Mouse (Mus musculus) mature B cell (primary cell): ENCODE measurements around the gene Ephb1.

Experiments used
- in situ Hi-C: fragments of 300-500 bp; cut with MboI; formaldehyde crosslinking; loops from 2 replicates; pipeline ENCODE4 v1.14.3; 2019

Gene Ephb1

DNA sequence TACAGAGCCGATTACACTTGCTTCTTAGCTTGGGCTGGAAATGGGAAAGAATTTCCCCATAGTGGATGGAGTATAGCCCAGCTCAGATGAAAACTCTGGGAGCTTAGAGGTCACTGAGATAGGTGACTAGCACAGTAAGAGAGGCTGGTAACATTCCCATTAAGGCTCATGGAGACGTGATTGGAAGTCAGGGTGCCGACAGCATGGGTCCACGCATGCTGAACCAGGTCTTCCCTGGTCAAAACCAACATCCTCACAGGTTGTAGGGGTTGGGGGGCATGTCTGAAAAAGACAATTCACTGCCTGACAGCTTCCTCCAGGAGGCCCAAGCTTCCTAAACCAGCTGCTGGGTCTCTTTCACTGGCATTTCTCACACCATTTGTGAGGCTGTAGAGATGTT lies 445.0 kb downstream of the Ephb1 start:
- in situ Hi-C loops = no loop called here

DNA sequence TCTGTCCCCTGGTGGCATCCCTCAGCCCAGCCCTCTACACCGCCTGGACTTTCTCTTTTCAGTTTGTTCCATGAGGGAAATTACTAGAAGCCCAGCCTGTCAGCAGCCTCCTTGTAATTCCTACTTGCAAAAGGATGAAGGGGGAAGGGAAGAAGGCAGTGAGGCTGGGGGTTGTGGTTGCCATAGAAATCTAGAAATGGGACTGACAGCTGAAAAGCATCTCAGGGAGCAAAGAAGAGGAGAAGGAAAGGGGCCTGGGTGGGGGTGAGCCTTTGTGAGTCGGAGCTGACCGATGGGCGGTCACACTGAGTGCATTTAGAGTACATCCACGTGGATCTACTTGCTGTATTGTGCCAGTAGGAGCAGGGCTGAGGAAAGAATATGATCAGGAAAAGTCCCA lies 445.6 kb downstream of the Ephb1 start:
- in situ Hi-C loops = no loop called here

DNA sequence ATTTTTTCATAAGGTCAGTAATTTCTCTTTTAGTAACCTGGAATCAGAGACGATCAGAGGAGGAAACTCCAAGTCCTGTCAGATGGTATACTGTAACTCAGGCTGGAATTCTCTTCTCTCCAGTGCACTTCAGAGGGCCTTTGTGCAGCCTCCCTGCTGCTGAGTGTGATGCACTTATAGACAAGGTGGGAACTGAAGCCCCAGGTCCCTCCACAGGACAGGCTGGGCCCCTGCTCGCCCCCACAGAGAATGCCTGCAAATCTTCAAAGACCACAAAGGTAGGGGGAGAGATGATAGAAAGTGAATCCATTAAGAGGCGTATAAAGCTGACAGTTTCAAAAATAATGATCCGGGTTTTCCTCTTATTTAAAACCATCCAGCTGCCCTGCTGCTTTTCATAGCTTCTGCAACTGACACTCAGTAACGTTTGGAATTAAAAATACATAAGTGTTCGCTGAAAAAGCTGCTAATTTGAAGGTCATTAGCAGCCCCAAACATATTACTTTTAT lies 446.7 kb downstream of the Ephb1 start:
- in situ Hi-C loops = no loop called here

DNA sequence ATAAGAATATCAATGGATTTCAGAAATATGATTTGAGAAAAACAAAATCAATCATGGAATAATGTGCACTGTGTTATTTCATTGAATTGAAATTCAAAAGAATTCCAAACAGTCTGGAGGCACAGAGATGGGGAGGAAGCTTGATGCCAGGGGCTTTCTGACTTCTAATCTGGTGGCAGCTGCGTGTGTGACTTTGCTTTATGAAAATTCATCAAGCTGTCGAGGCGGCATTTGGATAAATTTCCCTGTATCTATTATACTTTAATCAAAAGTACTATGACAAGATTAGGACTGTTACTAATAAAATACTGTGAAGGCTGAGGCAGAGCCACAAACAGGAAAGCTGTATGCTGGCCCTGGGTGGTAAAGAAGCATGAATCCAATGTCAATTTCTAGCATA lies 451.1 kb downstream of the Ephb1 start:
- in situ Hi-C loops = no loop called here

DNA sequence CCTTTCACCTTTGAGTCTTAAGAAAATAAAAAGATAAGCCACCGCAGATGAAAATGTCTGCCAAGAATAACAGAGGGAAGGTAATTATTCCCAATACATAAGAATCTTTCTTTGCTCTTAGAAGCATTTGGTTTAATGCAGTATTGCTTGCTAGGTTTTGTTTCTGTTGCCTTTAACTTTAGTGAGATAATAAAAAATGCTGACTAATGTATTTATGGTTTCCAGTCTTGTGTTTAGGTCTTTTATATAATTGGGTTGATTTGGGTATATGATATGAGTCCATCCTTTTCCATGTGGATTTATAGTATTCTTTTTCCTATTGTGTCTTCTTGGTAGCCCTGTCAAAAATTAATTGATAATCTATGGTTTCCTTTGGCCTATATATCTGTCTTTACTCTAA lies 456.6 kb downstream of the Ephb1 start:
- in situ Hi-C loops = no loop called here

DNA sequence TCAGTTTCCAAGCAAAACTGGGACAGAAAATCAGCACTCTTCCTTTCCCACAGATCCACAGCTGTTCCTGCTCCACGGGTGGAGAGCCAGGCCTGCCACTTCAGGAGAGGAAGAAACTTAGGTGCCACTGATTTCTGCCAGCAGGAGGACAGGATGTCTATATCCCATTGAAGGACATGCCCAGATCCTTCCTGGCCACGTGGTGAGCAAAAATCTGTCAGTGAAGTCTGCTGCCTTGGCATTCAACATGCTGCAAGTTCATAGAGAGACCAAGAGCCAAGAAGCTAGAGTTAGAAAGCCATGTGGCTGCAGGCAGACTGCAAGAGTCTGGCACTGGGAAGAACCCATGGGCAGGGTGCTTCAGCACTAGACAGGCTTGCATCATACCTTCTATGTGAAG lies 471.2 kb downstream of the Ephb1 start:
- in situ Hi-C loops = no loop called here

DNA sequence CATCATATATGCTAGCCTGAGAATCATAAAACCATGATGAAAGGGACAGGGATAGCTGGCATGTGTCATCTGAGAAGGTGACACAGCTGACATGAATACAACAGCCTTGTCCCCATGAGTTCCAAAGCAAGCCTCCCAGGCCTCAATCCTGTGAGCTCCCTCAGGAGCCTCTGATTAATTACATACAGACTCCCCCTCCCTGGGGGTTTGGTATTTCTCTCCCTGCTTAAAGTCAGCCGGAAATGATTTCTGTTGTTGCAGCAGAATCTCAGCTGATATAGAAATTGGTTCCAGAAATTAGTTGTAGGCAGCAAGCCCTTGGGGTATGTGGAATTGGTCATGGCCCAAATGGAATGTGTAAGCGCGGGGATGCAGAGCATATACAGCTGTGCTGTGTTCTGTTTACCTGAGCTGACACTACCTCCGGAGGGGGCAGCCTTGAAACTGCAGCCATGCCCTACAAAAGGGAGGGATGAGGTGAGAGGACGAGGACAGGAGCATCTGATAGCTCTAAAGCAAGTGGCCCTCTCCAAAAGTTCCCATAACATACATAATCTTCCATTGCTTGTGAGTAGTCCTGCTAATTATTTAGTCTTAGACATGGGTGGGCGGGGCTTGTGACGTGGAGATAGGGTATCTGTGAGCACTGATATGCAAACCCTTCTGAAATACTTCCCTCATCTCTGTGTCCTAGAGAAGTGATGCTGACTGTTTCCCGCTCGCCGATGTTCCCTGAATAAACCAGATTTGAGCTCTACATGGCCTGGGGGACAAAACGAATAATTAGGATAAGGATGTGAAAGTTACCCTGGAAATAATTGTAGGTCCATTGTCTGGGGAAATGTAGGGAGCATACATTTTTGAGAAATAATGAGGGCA lies 477.1 kb downstream of the Ephb1 start:
- in situ Hi-C loops = no loop called here

DNA sequence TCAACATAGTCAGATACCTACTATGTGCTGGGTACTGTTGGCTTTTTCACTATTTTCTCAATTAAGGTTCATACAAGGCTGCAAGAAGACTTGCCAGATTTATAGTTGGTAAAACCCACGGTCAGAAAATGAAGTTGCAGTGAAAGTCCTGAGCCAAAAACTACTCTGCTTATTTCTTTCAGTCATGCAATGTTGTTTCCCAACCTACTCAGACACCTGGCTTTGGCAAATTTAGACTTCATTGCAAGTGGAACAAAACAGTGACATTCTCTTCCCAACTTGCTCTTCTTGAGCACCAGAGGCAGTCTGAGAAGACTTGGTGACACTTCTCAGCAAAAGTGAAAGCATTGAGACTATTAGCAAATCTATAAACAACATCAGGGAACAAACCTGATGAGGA lies 479.2 kb downstream of the Ephb1 start:
- in situ Hi-C loops = no loop called here
